Mouse (Mus musculus) hindbrain, embryonic 16.5 days (tissue): Measurements from ENCODE around the gene Pamr1. TPM values are rescaled to one million over a fixed set of nuclear protein-coding genes. Genes with fewer than 3 reads are reported as not detected.

Experiments
- ATAC-seq: fragments of 200-750 bp; cut with Nextera tagmentation; 2 replicates; pipeline ENCODE4 v1.8.0; 2017; ENCODE audit warnings: moderate TSS enrichment, moderate library complexity
- H3K27ac ChIP-seq: fragments of 300-500 bp; sonication (generic); 2 replicates; pipeline ENCODE4 v1.5.1; 2014; ENCODE audit warnings: low read depth, mild to moderate bottlenecking, control low read depth, low read length, moderate library complexity
- H3K27me3 ChIP-seq: fragments of 300-500 bp; sonication (generic); replicated peaks from 2 replicates; pipeline ENCODE4 v1.6.1; 2014; ENCODE audit warnings: low read length; ENCODE audit not compliant: control insufficient read depth, insufficient read depth
- H3K36me3 ChIP-seq: fragments of 300-500 bp; sonication (generic); 2 replicates; pipeline ENCODE4 v1.6.1; 2014; ENCODE audit warnings: mild to moderate bottlenecking, low read length, moderate library complexity, mixed read lengths; ENCODE audit not compliant: control insufficient read depth, insufficient read depth
- H3K4me1 ChIP-seq: fragments of 300-500 bp; sonication (generic); 2 replicates; pipeline ENCODE4 v1.6.1; 2014; ENCODE audit warnings: low read depth, low read length; ENCODE audit not compliant: control insufficient read depth, insufficient read depth
- H3K4me2 ChIP-seq: fragments of 300-500 bp; sonication (generic); 2 replicates; pipeline ENCODE4 v1.6.1; 2014; ENCODE audit warnings: mild to moderate bottlenecking, low read length, control low read depth, moderate library complexity
- H3K4me3 ChIP-seq: fragments of 300-500 bp; sonication (generic); 2 replicates; pipeline ENCODE4 v1.5.1; 2014; ENCODE audit warnings: mild to moderate bottlenecking, low read length, control low read depth, moderate library complexity
- H3K9ac ChIP-seq: fragments of 300-500 bp; sonication (generic); 2 replicates; pipeline ENCODE4 v1.6.1; 2014; ENCODE audit warnings: low read depth, mild to moderate bottlenecking, control low read depth, low read length, moderate library complexity
- H3K9me3 ChIP-seq: fragments of 300-500 bp; sonication (generic); 2 replicates; pipeline ENCODE4 v1.6.1; 2014; ENCODE audit warnings: mild to moderate bottlenecking, low read length, moderate library complexity; ENCODE audit not compliant: control insufficient read depth
- WGBS: fragments of 180-500 bp; shearing (Covaris S2); extraction: QIAGEN DNeasy Blood & Tissue Kit; methylation state at CpG from one replicate; pipeline ENCODE4 v1.1.7; 2014; 5-methylcytosine and 5-hydroxymethylcytosine counted together
- polyA plus RNA-seq: library from polyadenylated mRNA; unstranded; fragments of >200 nt; fragmentation: Nextera tagmentation; extraction: Ambion mirVana; gene quantifications from 2 replicates; pipeline ENCODE4 v1.2.1, GENCODE M21; 2015

Gene Pamr1
- polyA plus RNA-seq, 1 experiment from 2014 or later: 12.4 TPM

GRCm38 (mm10) chr2:102655966-102656725, 106.3 kb downstream of the Pamr1 start:
- 0 out of 2 replicates have a peak overlapping the region, but pooled peaks have one; percentile 7 for H3K27ac ChIP-seq

GRCm38 (mm10) chr2:102657726-102658125, 107.9 kb downstream of the Pamr1 start:
- Histone ChIP-seq H3K27me3 (no peaks in the 10 kb centered on the region), H3K4me3 (peak overlapping the region; percentile 74), H3K36me3 (no peaks in the 10 kb centered on the region), H3K27ac (peak overlapping the region; percentile 94), H3K9me3 (no peaks in the 10 kb centered on the region), H3K9ac (peak overlapping the region; percentile 90), H3K4me2 (peak overlapping the region; percentile 93), H3K4me1 (peaks cover 24% of the 10 kb centered on the region)
- 9% methylated on average over 7 of the region's 7 CpGs for WGBS
- no peak for ATAC-seq

More at GRCm38 (mm10) chr2:102655966-102656725, 106.3 kb downstream of the Pamr1 start:
- H3K4me3 ChIP-seq: no peak overlapping the region
- peaks cover 12% of the 10 kb centered on the region for H3K4me1 ChIP-seq
- H3K9me3 ChIP-seq: no peaks in the 10 kb centered on the region
- H3K4me2 ChIP-seq: no peak overlapping the region
- no peak for ATAC-seq
- no peaks in the 10 kb centered on the region for H3K36me3 ChIP-seq
- H3K27me3 ChIP-seq: no peaks in the 10 kb centered on the region
- no peak overlapping the region for H3K9ac ChIP-seq
- WGBS: 23% methylated on average over 8 of the region's 8 CpGs

- Histone ChIP-seq H3K27ac (peak within 1 kb of the TSS; percentile 94), H3K27me3 (no peaks in the 10 kb centered on the region), H3K4me1 (peaks cover 28% of the 10 kb centered on the region), H3K4me3 (peak within 1 kb of the TSS; percentile 74), H3K9ac (peak within 1 kb of the TSS; percentile 90), H3K4me2 (peak within 1 kb of the TSS; percentile 93), H3K9me3 (no peaks in the 10 kb centered on the region), H3K36me3 (no peaks in the 10 kb centered on the region)
- peak; percentile 46 for ATAC-seq
- WGBS: under 1% methylated on average over 20 of the region's 20 CpGs
Observed at GRCm38 (mm10) chr2:102658163-102658660, 108.4 kb downstream of the Pamr1 start, which contains the start of gene Slc1a2. TSS of gene Slc1a2 (plus strand) at chr2:102658659.

DNA sequence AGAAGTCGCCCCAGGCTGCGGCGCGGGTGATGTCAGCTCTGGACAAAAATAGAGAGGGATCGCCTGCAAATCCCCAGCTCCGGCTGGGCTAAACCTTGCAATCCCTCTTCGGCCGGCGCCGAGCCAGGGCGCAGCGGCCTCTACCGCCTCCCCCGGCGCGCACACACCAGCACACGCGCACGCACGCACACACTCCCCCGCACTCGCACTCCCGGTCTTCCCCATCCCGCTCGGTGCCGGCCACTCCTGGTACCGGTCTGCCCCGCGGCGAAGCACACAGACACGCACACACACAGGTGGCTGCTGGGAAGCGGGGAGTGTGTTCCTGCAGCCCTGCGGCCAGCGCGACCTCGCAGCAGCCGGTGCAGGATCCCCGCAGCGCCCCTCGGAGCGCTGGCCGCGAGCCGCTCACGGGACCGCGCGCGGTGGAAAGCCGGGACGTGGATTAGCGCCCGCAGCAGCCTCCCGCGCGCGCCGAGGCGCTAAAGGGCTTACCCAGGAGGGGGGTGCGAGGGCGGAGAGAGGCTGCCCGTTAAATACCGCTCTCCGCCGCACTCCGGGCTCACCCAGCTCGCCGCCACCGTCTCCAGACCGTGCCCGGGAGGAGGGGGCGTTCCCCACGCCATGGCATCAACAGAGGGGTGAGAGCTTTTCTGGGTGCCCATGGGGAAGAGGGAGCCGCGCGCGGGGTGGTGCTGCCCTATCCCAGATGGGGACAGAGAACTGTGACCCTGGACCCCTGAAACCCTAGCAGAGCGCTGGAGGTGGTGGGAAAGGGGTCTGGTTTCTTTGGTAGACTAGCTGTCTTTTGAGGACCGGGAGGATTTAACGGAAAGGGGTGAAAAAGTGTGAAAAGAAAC, 109.1 kb downstream of the Pamr1 start:
- H3K4me2 ChIP-seq: peak overlapping the region; percentile 93
- no peaks in the 10 kb centered on the region for H3K9me3 ChIP-seq
- H3K36me3 ChIP-seq: no peaks in the 10 kb centered on the region
- peak overlapping the region; percentile 74 for H3K4me3 ChIP-seq
- H3K27me3 ChIP-seq: no peaks in the 10 kb centered on the region
- H3K27ac ChIP-seq: peak overlapping the region; percentile 94
- ATAC-seq: peak; percentile 89
- WGBS: under 1% methylated on average over 72 of the region's 80 CpGs
- peaks cover 32% of the 10 kb centered on the region for H3K4me1 ChIP-seq
- H3K9ac ChIP-seq: peak overlapping the region; percentile 90

- no peak for ATAC-seq
- 0% methylated on average over 10 of the region's 10 CpGs for WGBS
- Histone ChIP-seq H3K4me2 (peak overlapping the region; percentile 93), H3K27ac (peak overlapping the region; percentile 94), H3K27me3 (no peaks in the 10 kb centered on the region), H3K4me3 (peak overlapping the region; percentile 74), H3K4me1 (peaks cover 32% of the 10 kb centered on the region), H3K36me3 (no peaks in the 10 kb centered on the region), H3K9ac (peak overlapping the region; percentile 90), H3K9me3 (no peaks in the 10 kb centered on the region)
Observed at GRCm38 (mm10) chr2:102659521-102659830, 109.7 kb downstream of the Pamr1 start.

- Histone ChIP-seq H3K4me2 (peak overlapping the region; percentile 93), H3K27ac (peak overlapping the region; percentile 54), H3K36me3 (no peaks in the 10 kb centered on the region), H3K9me3 (no peaks in the 10 kb centered on the region), H3K9ac (no peak overlapping the region), H3K4me3 (peak overlapping the region; percentile 25), H3K27me3 (no peaks in the 10 kb centered on the region), H3K4me1 (peaks cover 30% of the 10 kb centered on the region)
- no peak for ATAC-seq
- 23% methylated on average over 2 of the region's 2 CpGs for WGBS
Observed at GRCm38 (mm10) chr2:102661052-102661451, 111.2 kb downstream of the Pamr1 start.

DNA sequence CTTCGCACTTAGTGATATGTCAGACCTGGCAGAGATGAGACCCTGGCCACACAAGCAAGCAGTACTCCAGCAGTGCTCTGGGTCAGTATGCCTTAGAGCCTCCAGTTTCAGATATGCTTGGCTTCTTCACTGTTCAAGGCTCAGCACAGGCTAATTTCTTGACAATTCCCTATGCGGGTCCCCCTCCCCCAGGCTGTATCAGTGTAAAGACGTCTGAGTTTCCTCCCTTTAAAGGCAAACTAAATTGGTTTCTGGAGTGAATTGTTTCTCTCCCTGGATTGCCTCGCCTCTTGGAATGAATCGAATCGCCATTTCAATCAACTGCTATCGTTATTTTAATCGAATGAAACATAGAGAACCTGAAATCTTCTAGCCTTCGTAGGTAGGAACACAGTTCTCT, 113.1 kb downstream of the Pamr1 start:
- 0 out of 2 replicates have a peak, but pooled peaks have one; percentile 8 for ATAC-seq
- Histone ChIP-seq H3K4me3 (no peak overlapping the region; the same call in 1 of the 2 replicates), H3K4me1 (peaks cover 21% of the 10 kb centered on the region), H3K27ac (peak overlapping the region; percentile 77), H3K4me2 (peak overlapping the region; percentile 93), H3K9me3 (no peaks in the 10 kb centered on the region), H3K36me3 (no peaks in the 10 kb centered on the region), H3K27me3 (no peaks in the 10 kb centered on the region), H3K9ac (peak overlapping the region; percentile 42)
- WGBS: 25% methylated on average over 9 of the region's 9 CpGs

- peaks cover 21% of the 10 kb centered on the region for H3K4me1 ChIP-seq
- peak overlapping the region; percentile 42 for H3K9ac ChIP-seq
- H3K27me3 ChIP-seq: no peaks in the 10 kb centered on the region
- peak overlapping the region; percentile 10; the same call in 1 of the 2 replicates for H3K4me3 ChIP-seq
- no peaks in the 10 kb centered on the region for H3K36me3 ChIP-seq
- no peaks in the 10 kb centered on the region for H3K9me3 ChIP-seq
- 11% methylated on average over 6 of the region's 6 CpGs for WGBS
- H3K4me2 ChIP-seq: peak overlapping the region; percentile 93
- H3K27ac ChIP-seq: peak overlapping the region; percentile 77
- no peak for ATAC-seq
Observed at GRCm38 (mm10) chr2:102663339-102663738, 113.5 kb downstream of the Pamr1 start.

- ATAC-seq: no peak
- peaks cover 21% of the 10 kb centered on the region for H3K4me1 ChIP-seq
- no peak overlapping the region for H3K4me3 ChIP-seq
- no peaks in the 10 kb centered on the region for H3K36me3 ChIP-seq
- no peak overlapping the region for H3K27ac ChIP-seq
- 33% methylated on average over 3 of the region's 3 CpGs for WGBS
- H3K9ac ChIP-seq: no peak overlapping the region
- no peaks in the 10 kb centered on the region for H3K27me3 ChIP-seq
- peak overlapping the region; percentile 12; the same call in 1 of the 2 replicates for H3K4me2 ChIP-seq
- no peaks in the 10 kb centered on the region for H3K9me3 ChIP-seq
Observed at GRCm38 (mm10) chr2:102663865-102664264, 114.1 kb downstream of the Pamr1 start.
